Mouse (Mus musculus): ENCODE measurements around the gene Gm20604. TPM values are rescaled to one million over a fixed set of nuclear protein-coding genes. Genes with fewer than 3 reads are reported as not detected.

Gm20604 gene
- polyA plus RNA-seq (2014; fragmentation: Illumina TruSeq; extraction: RNeasy Lipid Tissue Mini Kit (QIAGEN cat#74804); ENCODE audit: low read depth, low replicate concordance): 17.4 TPM

DNA sequence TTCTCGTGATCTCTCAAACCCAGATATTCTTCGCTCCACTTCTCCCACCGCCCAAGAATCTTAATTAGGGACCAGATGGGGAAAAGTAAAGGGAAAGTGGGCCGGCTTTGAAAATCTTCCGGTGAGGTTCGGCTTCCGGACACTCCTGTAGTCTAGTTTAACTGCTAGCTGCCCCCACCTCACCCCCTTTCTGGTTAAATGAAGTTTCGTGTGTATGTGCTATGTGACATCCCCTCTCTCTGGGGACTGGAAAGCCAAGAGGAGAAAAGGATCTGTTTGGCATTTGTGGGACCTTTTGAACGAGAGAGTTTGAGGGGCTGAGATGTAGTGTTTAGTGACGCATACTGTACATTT is at the start of gene Gm20604:
TSS of gene Gm20604 (minus strand) at position 270 of the 354 bp plus-strand sequence.

DNA sequence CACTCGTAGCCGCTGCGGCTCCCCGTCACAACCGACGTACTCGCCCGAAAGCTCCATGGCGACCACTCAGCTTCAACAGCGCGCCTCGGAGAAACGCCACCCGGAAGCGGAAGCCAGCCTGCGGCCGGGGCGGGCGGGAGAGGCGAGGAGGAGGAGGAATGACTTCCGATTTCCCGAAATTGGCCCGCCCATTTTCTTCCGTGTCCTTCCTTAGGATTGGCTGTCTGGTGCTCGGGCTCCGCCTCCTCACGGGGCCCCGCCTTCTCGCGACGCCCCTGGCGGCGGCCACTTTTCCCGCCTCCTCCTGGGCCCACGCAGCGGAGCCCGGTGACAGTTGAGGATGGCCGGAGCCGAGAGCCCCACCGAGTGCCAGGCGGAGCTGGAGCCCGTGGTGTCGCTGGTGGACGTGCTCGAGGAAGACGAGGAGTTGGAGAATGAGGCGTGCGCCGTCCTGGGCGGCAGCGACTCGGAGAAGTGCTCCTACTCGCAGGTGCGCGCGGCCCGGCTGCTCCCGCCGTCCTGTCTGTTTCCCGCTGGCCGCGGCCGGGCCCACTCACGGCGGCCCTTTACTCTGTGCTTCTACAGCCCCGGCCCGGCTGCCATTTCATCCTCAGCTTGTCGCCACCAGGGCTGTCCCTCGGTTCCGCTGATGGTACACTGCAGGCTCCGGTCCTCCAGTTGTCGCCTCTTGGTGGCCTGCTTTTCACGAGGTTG is 626 bp downstream of the Gm20604 start, which contains the start of the genes Gm28051, Gon7 and Ubr7:
TSS of gene Gm28051 (minus strand) at position 77 of the 714 bp plus-strand sequence.
TSS of gene Gon7 (minus strand) at position 115 of the 714 bp plus-strand sequence.
TSS of gene Ubr7 (plus strand) at position 279 of the 714 bp plus-strand sequence.

DNA sequence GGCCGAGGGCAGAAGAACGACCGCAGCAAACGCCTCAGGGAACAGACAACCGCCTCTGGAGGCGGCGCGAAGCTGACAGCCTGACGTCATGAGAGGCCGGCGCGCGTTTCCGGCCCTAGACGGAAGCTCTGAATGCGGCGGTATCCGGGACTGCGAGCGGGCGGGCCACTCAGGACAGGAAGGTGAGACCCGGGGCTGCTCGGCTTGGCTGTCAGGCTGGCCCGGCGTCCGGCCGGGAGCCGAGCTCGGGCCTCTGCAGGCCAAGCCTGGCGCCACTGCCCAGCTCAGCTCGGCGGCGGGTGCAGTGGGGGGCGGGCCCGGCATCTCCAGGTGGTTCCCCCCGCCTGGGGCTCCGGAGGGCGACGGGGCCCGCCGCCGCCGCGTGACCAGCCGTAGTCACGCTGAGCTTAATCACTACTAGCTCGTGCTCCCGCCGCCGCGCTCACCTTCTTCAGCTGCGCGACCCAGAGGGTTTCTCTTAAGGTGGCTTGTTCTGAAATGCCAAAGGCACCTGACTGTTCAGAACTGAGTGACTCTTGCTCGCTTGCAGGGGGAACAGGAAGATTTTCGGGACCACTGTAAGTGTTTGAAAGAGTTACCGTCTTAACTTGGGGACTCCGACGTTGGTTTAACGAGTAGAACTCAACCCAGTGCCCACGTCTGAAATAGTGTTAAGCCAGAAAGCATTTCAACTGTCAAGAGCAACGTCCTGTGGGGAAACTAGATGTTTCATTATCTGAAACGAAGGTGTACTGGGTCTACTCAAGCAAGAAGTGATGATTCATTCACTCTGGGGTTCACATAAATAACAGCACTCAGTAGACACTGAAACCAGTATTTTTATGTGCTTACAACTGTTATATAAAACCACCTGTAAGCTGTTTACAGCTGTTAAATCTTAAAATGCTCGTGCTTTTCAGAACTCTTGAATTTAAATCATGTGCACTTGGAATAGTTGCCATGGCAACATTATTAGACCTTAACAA is 14.6 kb downstream of the Gm20604 start, which contains the start of the genes Moap1 and Tmem251:
TSS of gene Moap1 (minus strand) at position 73 of the 986 bp plus-strand sequence.
TSS of gene Tmem251 (plus strand) at position 174 of the 986 bp plus-strand sequence.

DNA sequence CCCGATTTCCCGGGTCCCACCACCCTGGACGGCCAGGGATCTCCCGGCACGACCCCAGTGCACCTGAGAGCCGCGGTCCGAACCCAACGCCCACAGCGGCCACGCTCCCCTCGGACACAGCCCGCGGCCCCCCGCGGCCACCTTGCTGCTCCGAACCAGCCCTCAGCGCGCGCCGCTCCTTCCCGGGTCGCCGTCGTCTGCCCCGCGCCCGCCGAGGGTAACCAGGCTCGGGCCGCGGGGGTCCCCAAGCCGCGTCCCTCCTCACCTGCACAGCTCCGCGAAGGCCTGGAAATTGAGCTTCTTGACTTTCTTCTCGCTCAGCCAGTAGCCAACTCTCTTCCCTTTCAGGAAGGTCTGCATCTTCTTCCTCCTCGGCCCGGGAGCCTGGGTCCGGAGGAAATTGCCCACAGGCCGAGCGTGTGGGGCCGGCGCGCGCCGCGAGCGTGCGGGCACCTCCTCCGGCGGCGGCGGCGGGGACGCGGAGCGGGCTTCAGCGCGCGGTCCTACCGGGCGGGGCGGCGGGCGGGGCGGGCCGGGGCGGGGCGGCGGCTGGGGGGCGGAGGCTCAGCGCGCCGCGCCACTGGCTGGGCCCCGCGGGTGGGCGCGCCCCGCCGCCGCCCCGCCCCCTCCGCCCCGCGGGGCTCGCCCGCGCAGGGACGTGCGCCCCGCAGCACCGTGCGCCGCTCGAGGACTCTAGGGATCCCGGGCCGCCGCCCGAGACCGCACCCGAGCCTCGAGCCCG is 53.8 kb downstream of the Gm20604 start, which contains the start of gene Itpk1:
TSS of gene Itpk1 (minus strand) at position 474 of the 742 bp plus-strand sequence.

Other genes with a start within 250 kb of the Gm20604 start
- 5.6 TPM for gene Chga, start 203.7 kb downstream of the Gm20604 start, polyA plus RNA-seq (2014; fragmentation: Illumina TruSeq; extraction: RNeasy Lipid Tissue Mini Kit (QIAGEN cat#74804); ENCODE audit: low read depth, low replicate concordance)
- gene Itpk1, start 53.7 kb downstream of the Gm20604 start, polyA plus RNA-seq (2014; fragmentation: Illumina TruSeq; extraction: RNeasy Lipid Tissue Mini Kit (QIAGEN cat#74804); ENCODE audit: low read depth, low replicate concordance): 2.8 TPM
- gene Moap1, start 15.0 kb downstream of the Gm20604 start, polyA plus RNA-seq (2014; fragmentation: Illumina TruSeq; extraction: RNeasy Lipid Tissue Mini Kit (QIAGEN cat#74804); ENCODE audit: low read depth, low replicate concordance): 2.5 TPM
- gene Tmem251, start 14.9 kb downstream of the Gm20604 start, polyA plus RNA-seq (2014; fragmentation: Illumina TruSeq; extraction: RNeasy Lipid Tissue Mini Kit (QIAGEN cat#74804); ENCODE audit: low read depth, low replicate concordance): 13.3 TPM
- gene Gm28051, start 907 bp downstream of the Gm20604 start, polyA plus RNA-seq (2014; fragmentation: Illumina TruSeq; extraction: RNeasy Lipid Tissue Mini Kit (QIAGEN cat#74804); ENCODE audit: low read depth, low replicate concordance): not detected
- gene Gon7, start 869 bp downstream of the Gm20604 start, polyA plus RNA-seq (2014; fragmentation: Illumina TruSeq; extraction: RNeasy Lipid Tissue Mini Kit (QIAGEN cat#74804); ENCODE audit: low read depth, low replicate concordance): 15.3 TPM
- gene Ubr7, start 705 bp downstream of the Gm20604 start, polyA plus RNA-seq (2014; fragmentation: Illumina TruSeq; extraction: RNeasy Lipid Tissue Mini Kit (QIAGEN cat#74804); ENCODE audit: low read depth, low replicate concordance): 22.5 TPM
- 65.2 TPM for gene Btbd7, start 119.8 kb upstream of the Gm20604 start, polyA plus RNA-seq (2014; fragmentation: Illumina TruSeq; extraction: RNeasy Lipid Tissue Mini Kit (QIAGEN cat#74804); ENCODE audit: low read depth, low replicate concordance)
- gene Cox8c, start 140.6 kb upstream of the Gm20604 start, polyA plus RNA-seq (2014; fragmentation: Illumina TruSeq; extraction: RNeasy Lipid Tissue Mini Kit (QIAGEN cat#74804); ENCODE audit: low read depth, low replicate concordance): not detected
- gene Unc79, start 190.2 kb upstream of the Gm20604 start, polyA plus RNA-seq (2014; fragmentation: Illumina TruSeq; extraction: RNeasy Lipid Tissue Mini Kit (QIAGEN cat#74804); ENCODE audit: low read depth, low replicate concordance): 0.47 TPM

Measured in sigmoid colon, adult 10 weeks (tissue).